Comparison of ENCODE assay signal across 11 mouse cellular contexts in genomic region chr2:153432492-153432891, GRCm38 (mm10).
DNase-seq lines count a peak whose midpoint lies in the region; ATAC-seq and TF ChIP-seq lines count a peak whose summit lies in the region.
"Had no signal": no experiment of that assay in that cellular context is flagged by ENCODE, and none has a peak within 500 bp of the region (broad histone marks: within the 10 kb centered on the region; RNA-seq: fewer than 3 reads in every experiment).

No protein-coding gene starts in this region.

- H3K27me3 ChIP-seq in hindbrain, embryonic 10.5 days (ENCODE audit: insufficient read depth, poor library complexity, severe bottlenecking), result no peaks in the 10 kb centered on the region
- H3K27me3 ChIP-seq in hindbrain, postnatal 0 days (ENCODE audit: insufficient read depth, low read length), result no peaks in the 10 kb centered on the region
- H3K27me3 ChIP-seq in heart, postnatal 0 days (ENCODE audit: control insufficient read depth, insufficient read depth, low read length), result no peaks in the 10 kb centered on the region
- no peaks in the 10 kb centered on the region for H3K27me3 ChIP-seq in cerebellum, adult 2 months (ENCODE audit: control insufficient read depth, insufficient read depth, low read length)

- peaks cover 77% of the 10 kb centered on the region for H3K36me3 ChIP-seq in hindbrain, embryonic 10.5 days
- H3K36me3 ChIP-seq in hindbrain, postnatal 0 days (ENCODE audit: insufficient read depth, low read length), result peaks cover 20% of the 10 kb centered on the region; the same call in 1 of the 2 replicates
- H3K36me3 ChIP-seq in heart, postnatal 0 days (replicated peaks; ENCODE audit: control insufficient read depth, insufficient read depth, low read length), result peaks cover 12% of the 10 kb centered on the region

- TF ChIP-seq EP300 in heart, postnatal 0 days (IDR thresholded peaks at IDR 0.05; ENCODE audit: low read depth), result no peak

- H3K9ac ChIP-seq in hindbrain, postnatal 0 days (replicated peaks; ENCODE audit: low read length), result no peak overlapping the region
- no peak overlapping the region for H3K9ac ChIP-seq in heart, postnatal 0 days (replicated peaks; ENCODE audit: low read depth, low read length)

- H3K4me2 ChIP-seq in hindbrain, postnatal 0 days (ENCODE audit: low read depth, low read length), result no peak overlapping the region
- H3K4me2 ChIP-seq in heart, postnatal 0 days (ENCODE audit: low read depth, low read length), result no peak overlapping the region

- DNase-seq in hindbrain, embryonic 10.5 days (ENCODE audit: low spot score), result no peak
- no peak for DNase-seq in hindbrain, postnatal 0 days (ENCODE audit: low spot score)
- DNase-seq in heart, postnatal 0 days (ENCODE audit: low spot score), result no peak
- peak; percentile 67 for DNase-seq in kidney, postnatal 14 days
- peak; percentile 50 for DNase-seq in mesoderm, embryonic 11.5 days (ENCODE audit: low read depth, low spot score)
- DNase-seq in ovary, postnatal 36 days (ENCODE audit: low spot score), result no peak
- DNase-seq in cerebellum, adult 2 months, result no peak
- DNase-seq in layer of hippocampus, adult 9-11 months, result no peak
- DNase-seq: cerebellum, adult 18-20 months; gastrocnemius, postnatal 14 days had no signal

- TF ChIP-seq CTCF in hindbrain, postnatal 0 days (IDR thresholded peaks at IDR 0.05; ENCODE audit: low read depth), result no peak
- no peak for TF ChIP-seq CTCF in heart, postnatal 0 days (IDR thresholded peaks at IDR 0.05; ENCODE audit: low read depth)
- TF ChIP-seq CTCF in cerebellum, adult 2 months (IDR thresholded peaks at IDR 0.05; ENCODE audit: borderline replicate concordance, insufficient read depth, low read depth, low read length), result no peak

- no peaks in the 10 kb centered on the region for H3K9me3 ChIP-seq in hindbrain, embryonic 10.5 days
- no peaks in the 10 kb centered on the region for H3K9me3 ChIP-seq in hindbrain, postnatal 0 days (ENCODE audit: low read length)
- H3K9me3 ChIP-seq in heart, postnatal 0 days (replicated peaks; ENCODE audit: control insufficient read depth, low read length), result no peaks in the 10 kb centered on the region

- H3K4me3 ChIP-seq in hindbrain, embryonic 10.5 days, result peak overlapping the region; percentile 20; the same call in 1 of the 2 replicates
- H3K4me3 ChIP-seq in hindbrain, postnatal 0 days (ENCODE audit: low read length), result no peak overlapping the region
- no peak overlapping the region for H3K4me3 ChIP-seq in heart, postnatal 0 days (ENCODE audit: low read depth, low read length)
- H3K4me3 ChIP-seq in cerebellum, adult 2 months (replicated peaks; ENCODE audit: insufficient read depth, low read depth, low read length), result no peak overlapping the region

- ATAC-seq in hindbrain, postnatal 0 days, result no peak
- no peak for ATAC-seq in heart, postnatal 0 days (ENCODE audit: insufficient read depth, low read depth)

- peak overlapping the region; percentile 71 for H3K27ac ChIP-seq in hindbrain, embryonic 10.5 days
- no peak overlapping the region for H3K27ac ChIP-seq in hindbrain, postnatal 0 days
- peak overlapping the region; percentile 43 for H3K27ac ChIP-seq in heart, postnatal 0 days (ENCODE audit: low read depth)
- H3K27ac ChIP-seq in cerebellum, adult 2 months (ENCODE audit: insufficient read depth, low read length), result no peak overlapping the region
- H3K27ac ChIP-seq: macrophage had no signal

- WGBS in hindbrain, embryonic 10.5 days, result 33% methylated on average over 7 of the region's 7 CpGs
- 29% methylated on average over 7 of the region's 7 CpGs for WGBS in hindbrain, postnatal 0 days
- 43% methylated on average over 7 of the region's 7 CpGs for WGBS in heart, postnatal 0 days
- WGBS in cerebellum, adult 2 months, result 49% methylated on average over 7 of the region's 7 CpGs

- H3K4me1 ChIP-seq in hindbrain, embryonic 10.5 days (replicated peaks), result peaks cover 81% of the 10 kb centered on the region
- H3K4me1 ChIP-seq in hindbrain, postnatal 0 days (ENCODE audit: insufficient read depth, low read length), result peaks cover 36% of the 10 kb centered on the region
- H3K4me1 ChIP-seq in heart, postnatal 0 days (ENCODE audit: control insufficient read depth, insufficient read depth), result peaks cover 61% of the 10 kb centered on the region
- H3K4me1 ChIP-seq in cerebellum, adult 2 months (ENCODE audit: control insufficient read depth, insufficient read depth, low read length), result peaks cover 25% of the 10 kb centered on the region

- no peak for TF ChIP-seq POLR2A in cerebellum, adult 2 months (IDR thresholded peaks at IDR 0.05; ENCODE audit: borderline replicate concordance, insufficient read depth, low read length)

Comparison
In these comparisons a context has a peak if more than half of its experiments do, and no peak if none do; other contexts are left out.
1. H3K27ac ChIP-seq: peak in hindbrain, embryonic 10.5 days (single experiment) and heart, postnatal 0 days (single experiment); none in hindbrain, postnatal 0 days (single experiment) and cerebellum, adult 2 months (single experiment).
2. DNase-seq: peak in kidney, postnatal 14 days (single experiment) and mesoderm, embryonic 11.5 days (single experiment); none in hindbrain, embryonic 10.5 days (single experiment), hindbrain, postnatal 0 days (single experiment), heart, postnatal 0 days (single experiment), ovary, postnatal 36 days (single experiment), cerebellum, adult 2 months (0 of 2) and layer of hippocampus, adult 9-11 months (single experiment).